Mouse (Mus musculus): Measurements from ENCODE around the gene Grip2.

- no peak for TF ChIP-seq CTCF (IDR thresholded peaks at IDR 0.05; ENCODE audit: borderline replicate concordance, control insufficient read depth, extremely low read depth, insufficient read depth, low read length, poor library complexity)
- no peak for TF ChIP-seq POLR2A (IDR thresholded peaks at IDR 0.05; ENCODE audit: control insufficient read depth, extremely low read depth, insufficient read depth, low read length, poor library complexity)
Measured at GRCm38 (mm10) chr6:91719865-91720533, 107.1 kb downstream of the Grip2 start.

All from thymus, adult 2 months (tissue).